In genomic region chr3:87089694-87090565, GRCm38 (mm10) we compare ENCODE assay signal across 8 mouse cellular contexts.
DNase-seq lines count a peak whose midpoint lies in the region; ATAC-seq and TF ChIP-seq lines count a peak whose summit lies in the region.

No protein-coding gene starts in this region.

- no peaks in the 10 kb centered on the region for H3K9me3 ChIP-seq in G1E (replicated peaks)
- no peaks in the 10 kb centered on the region for H3K9me3 ChIP-seq in forebrain, embryonic 11.5 days (ENCODE audit: control insufficient read depth, low read length)

- no peaks in the 10 kb centered on the region for H3K4me1 ChIP-seq in G1E (ENCODE audit: insufficient read depth, low read depth, low read length)
- H3K4me1 ChIP-seq in forebrain, embryonic 11.5 days (replicated peaks; ENCODE audit: control insufficient read depth, insufficient read depth, low read length), result no peaks in the 10 kb centered on the region; the same call in 1 of the 2 replicates
- no peaks in the 10 kb centered on the region for H3K4me1 ChIP-seq in lung, adult 2 months (ENCODE audit: control insufficient read depth, insufficient read depth, low read length)

- no peak overlapping the region for H3K4me3 ChIP-seq in G1E (ENCODE audit: low read depth, low read length)
- no peak overlapping the region for H3K4me3 ChIP-seq in forebrain, embryonic 11.5 days (ENCODE audit: low read depth, low read length)
- no peak overlapping the region for H3K4me3 ChIP-seq in lung, adult 2 months (replicated peaks; ENCODE audit: extremely low read depth, low read depth, low read length)

- intact Hi-C loops in heart, postnatal 36 days (cut with DNase I), result loop anchor here (1.0 to 10.0 kb wide), 3 partner anchors 85 to 412 kb away; no protein-coding TSS in a partner anchor

- no peak overlapping the region for H3K9ac ChIP-seq in forebrain, embryonic 11.5 days (ENCODE audit: low read length)

- peak; percentile 94 for TF ChIP-seq CTCF in G1E (IDR thresholded peaks at IDR 0.05; ENCODE audit: low read depth, low read length)
- TF ChIP-seq CTCF in lung, adult 2 months (IDR thresholded peaks at IDR 0.05; ENCODE audit: insufficient read depth, low read length), result peak; percentile 58

- H3K27me3 ChIP-seq in G1E (ENCODE audit: insufficient read depth, low read length), result peaks cover 6% of the 10 kb centered on the region; the same call in 1 of the 2 replicates
- H3K27me3 ChIP-seq in forebrain, embryonic 11.5 days (ENCODE audit: control insufficient read depth, insufficient read depth, low read length), result no peaks in the 10 kb centered on the region

- WGBS in forebrain, embryonic 11.5 days, result 77% methylated on average over 13 of the region's 13 CpGs
- WGBS in lung, adult 2 months, result 75% methylated on average over 13 of the region's 13 CpGs

- H3K27ac ChIP-seq in forebrain, embryonic 11.5 days (ENCODE audit: low read depth, low read length), result no peak overlapping the region

- H3K36me3 ChIP-seq in G1E (replicated peaks), result no peaks in the 10 kb centered on the region
- peaks cover under 1% of the 10 kb centered on the region; the same call in 1 of the 2 replicates for H3K36me3 ChIP-seq in forebrain, embryonic 11.5 days (ENCODE audit: control insufficient read depth, insufficient read depth, low read length)

- ATAC-seq in G1E (ENCODE audit: extremely low read depth, insufficient number of reproducible peaks, low FRiP score, poor library complexity, severe bottlenecking), result no peak; the same call in 1 of the 2 replicates
- peak; percentile 82 for ATAC-seq in forebrain, embryonic 11.5 days (replicated peaks; ENCODE audit: low FRiP score)

- DNase-seq in G1E (ENCODE audit: low spot score), result peak; percentile 45
- DNase-seq in brain, embryonic 18.5 days (ENCODE audit: low read depth, low spot score), result peak; percentile 45
- peak; percentile 68 for DNase-seq in forebrain, embryonic 11.5 days (ENCODE audit: low spot score)
- DNase-seq in heart, postnatal 36 days, result peak; percentile 54 to 67
- DNase-seq in layer of hippocampus, adult 18-20 months (ENCODE audit: low spot score in 2 of 2), result peak; percentile 22 to 85
- DNase-seq in lung, adult 2 months, result peak; percentile 28
- peak; percentile 28 for DNase-seq in ovary, postnatal 10 days (ENCODE audit: low spot score)
- DNase-seq in thymus, postnatal 25 days, result peak; percentile 61

- TF ChIP-seq POLR2A in lung, adult 2 months (IDR thresholded peaks at IDR 0.05; ENCODE audit: borderline replicate concordance, extremely low read depth, low read depth, low read length), result no peak

- H3K4me2 ChIP-seq in forebrain, embryonic 11.5 days (ENCODE audit: low read depth, low read length, severe bottlenecking), result no peak overlapping the region
